Mouse (Mus musculus): ENCODE data around the gene Gnptg.
A peak's percentile ranks its signal among the peaks of the same experiment; 100 is the strongest.

Gene Gnptg

DNA sequence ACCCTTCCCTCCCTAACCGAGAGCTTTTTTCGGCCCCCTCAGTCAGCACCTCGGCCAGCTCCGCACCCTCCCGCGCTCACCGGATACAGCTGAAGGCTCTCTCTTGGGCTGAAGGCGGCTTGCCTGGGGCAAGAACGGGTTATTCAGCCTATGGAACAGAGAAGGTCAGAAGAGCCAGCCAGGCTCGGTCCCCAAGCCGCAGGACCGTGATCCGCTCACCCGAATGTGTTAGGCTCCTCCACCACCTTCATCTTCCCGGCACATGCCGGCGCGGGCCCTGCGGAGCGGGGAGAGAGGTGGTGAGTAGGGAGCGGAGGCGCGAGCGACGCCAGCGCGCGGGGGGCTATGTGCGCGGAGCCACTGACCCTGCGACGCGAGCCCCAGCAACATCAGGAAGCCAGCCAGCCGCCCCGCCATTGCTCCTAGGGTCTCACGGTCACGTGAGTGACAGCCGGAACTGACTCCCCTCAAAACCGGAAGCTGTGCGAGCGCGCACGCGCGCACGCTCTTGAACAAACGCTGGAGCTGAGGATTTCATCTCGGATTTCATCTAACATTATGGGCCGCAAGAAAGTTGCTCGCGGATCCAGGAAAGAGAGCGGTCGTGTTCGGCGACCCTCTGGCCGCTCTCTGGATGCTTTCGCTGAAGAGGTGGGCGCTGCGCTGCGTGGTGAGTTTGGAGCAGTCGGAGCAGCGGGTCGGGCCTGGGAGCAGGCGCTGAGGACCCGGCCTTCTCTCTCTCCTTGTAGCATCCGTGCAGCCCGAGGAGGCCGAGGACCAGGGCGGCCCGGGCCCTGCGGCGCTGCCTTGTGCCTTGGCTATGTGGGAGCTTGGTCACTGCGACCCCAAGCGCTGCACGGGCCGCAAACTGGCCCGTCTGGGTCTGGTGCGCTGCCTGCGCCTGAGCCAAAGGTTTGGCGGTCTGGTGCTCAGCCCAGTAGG is at the start of gene Gnptg, which contains the start of gene Tsr3:
Gene Gnptg, minus strand, starts transcription at position 430 of the 942 bp plus-strand sequence.
Gene Tsr3, plus strand, starts transcription at position 476 of the 942 bp plus-strand sequence.
- DNase-seq (ENCODE audit: low spot score in 2 of 2) = peak; percentile 80 to 85

DNA sequence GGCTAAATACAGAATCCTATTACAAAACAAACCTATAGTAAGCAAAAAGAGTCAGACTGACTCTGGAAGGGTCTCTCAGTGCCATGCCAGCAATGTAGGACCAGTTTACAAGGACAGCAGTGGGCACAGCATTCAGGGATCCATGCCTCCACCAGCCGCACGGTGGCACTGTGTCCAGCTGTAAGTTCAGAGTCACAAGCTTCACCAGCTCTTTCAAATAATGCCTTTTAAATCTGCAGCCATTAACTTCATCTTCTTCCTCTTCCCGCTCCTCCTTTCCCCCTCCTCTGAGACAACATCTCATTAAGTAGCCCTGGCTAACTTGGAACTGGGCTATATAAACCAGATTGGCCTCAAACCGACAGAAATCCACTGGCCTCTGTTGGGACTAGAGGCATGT is 48.9 kb upstream of the Gnptg start:
- DNase-seq (ENCODE audit: low spot score in 2 of 2) = peak in 1 of 2 experiments; percentile 30

DNA sequence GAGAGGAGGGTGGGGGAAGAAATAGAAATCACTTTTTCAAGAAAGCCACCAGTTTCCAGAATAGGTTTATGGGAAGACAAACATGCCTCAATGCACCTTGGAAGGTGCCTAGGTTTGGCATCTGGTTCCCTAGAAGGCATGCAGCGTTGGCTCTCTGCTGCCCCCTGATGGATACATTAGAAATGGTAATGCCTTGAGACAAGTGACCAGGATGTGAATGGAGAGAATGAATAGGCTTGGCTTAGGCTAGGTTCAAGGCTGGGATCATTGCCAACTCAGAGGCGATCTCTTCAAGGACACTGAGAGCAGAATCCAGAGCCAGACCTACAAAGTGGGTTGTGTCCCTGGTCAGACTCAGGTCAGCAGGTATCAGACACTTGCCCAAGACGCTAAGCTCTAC is 45.1 kb upstream of the Gnptg start:
- peak; percentile 47 to 80 for DNase-seq (ENCODE audit: low spot score in 2 of 2)

DNA sequence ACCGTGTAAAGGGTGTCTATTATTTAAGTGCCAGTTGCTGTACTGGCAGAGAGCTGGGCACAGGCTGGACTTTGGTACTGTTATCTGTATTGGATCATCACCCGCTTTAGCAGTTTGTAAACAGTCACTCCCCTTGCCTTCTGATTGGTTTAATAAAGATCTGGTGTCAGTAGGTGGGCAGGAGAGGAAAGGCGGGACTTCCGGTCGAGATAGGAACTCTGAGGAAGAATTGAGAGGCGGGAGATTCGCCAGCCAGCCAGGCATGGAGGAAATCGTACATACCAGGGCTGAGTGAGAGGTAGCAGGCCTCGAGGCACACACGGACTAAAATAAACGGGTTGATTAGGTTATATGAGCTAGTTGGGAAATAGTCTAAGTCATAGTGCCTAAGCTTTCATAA is 42.2 kb upstream of the Gnptg start:
- DNase-seq (ENCODE audit: low spot score in 2 of 2) = peak in 1 of 2 experiments; percentile 21

DNA sequence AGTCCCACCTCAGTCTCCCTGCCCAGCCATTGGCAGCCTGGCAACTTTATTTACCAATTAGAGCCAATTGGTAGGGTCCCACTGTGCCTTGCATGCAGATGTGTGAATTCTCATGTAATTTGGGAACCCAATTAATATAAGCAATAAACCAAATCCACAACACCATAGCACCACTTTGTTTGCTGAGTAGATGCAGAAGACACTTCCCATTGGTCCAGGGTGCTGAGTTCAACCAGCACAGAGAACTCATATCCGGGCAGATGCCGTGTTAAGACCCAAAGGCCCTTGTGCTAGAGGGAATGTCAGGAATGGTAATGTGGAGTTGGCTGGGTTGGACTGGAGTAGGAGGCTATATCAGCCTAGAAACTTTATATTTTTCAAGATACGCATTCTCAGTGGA is 35.9 kb upstream of the Gnptg start:
- DNase-seq (ENCODE audit: low spot score in 2 of 2) = no peak

DNA sequence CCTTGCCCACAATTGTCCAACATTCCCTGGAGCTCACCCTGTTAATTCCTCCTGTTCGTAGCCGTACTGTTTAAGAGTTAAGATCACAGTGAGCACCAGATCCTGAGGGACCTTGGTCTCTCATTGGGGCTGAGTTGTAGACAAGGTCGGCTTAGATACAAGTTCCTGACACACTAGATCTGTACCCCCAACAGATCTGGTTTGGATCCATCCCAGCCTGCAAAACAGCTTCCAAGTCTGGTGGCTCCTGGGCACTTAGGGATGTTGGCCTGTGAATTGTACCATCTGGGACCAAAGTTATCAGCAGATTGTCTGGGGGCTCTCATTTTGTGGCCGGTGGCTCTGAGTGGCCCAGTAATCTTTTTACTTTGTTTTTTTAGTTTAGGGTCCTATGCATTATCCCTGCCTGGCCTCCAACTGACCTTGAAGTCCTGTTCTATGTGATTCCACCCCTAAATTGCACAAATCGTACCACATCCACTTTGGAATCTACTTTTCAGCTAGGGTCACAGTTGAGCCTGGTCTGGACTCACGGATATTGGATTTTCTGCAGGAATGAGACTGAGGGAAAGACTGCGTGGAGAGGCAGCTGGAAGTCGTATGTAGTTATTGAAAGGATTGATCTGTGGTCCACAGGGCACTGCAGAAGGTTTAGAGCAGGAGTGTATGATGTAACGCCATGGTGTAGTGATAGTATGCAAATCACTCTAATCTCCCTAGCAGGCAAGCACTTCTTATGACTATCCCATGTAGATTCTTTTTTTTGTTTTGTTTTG is 34.8 kb upstream of the Gnptg start, which contains the start of gene Ube2i:
Gene Ube2i, minus strand, starts transcription at position 52 of the 776 bp plus-strand sequence.
- no peak for DNase-seq (ENCODE audit: low spot score in 2 of 2)

DNA sequence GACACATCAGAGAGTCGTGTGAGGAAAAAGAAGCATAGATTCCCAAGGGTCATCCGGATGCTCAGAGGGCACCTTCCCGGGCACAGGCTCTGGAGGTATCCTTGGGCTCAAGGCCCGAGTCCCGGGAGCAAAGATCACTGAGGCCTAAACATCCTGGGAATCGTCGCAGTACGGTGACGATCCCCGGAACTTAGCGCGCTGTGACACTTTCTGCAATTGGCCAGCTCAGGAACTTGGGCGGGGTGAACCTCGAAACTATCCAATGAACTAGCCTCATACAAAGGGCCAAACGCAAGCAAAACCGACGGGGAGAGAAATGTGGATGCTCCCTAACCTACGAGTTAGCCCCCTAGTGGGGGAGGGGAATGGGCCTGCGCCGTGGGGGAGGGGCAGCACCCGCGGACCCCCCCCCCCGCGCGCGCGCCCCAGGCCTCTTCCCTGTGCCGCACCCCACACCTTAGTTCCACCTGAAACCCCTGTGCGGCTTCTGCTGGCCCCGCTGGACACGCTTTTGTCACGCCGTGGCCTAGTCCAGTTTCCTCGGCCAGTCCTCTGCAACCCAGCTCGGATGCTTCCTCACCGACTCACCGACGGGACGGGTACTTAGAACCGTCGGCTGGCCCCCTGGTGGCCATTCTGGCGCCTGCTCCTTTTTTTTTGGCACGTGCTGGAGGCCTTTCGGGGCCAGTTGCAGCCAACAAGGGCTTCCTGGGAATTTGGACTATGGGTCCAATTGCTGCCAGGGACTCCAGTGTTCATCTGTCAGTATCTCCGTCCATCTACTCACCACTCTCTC is 34.0 kb upstream of the Gnptg start:
- peak; percentile 93 to 95 for DNase-seq (ENCODE audit: low spot score in 2 of 2)

DNA sequence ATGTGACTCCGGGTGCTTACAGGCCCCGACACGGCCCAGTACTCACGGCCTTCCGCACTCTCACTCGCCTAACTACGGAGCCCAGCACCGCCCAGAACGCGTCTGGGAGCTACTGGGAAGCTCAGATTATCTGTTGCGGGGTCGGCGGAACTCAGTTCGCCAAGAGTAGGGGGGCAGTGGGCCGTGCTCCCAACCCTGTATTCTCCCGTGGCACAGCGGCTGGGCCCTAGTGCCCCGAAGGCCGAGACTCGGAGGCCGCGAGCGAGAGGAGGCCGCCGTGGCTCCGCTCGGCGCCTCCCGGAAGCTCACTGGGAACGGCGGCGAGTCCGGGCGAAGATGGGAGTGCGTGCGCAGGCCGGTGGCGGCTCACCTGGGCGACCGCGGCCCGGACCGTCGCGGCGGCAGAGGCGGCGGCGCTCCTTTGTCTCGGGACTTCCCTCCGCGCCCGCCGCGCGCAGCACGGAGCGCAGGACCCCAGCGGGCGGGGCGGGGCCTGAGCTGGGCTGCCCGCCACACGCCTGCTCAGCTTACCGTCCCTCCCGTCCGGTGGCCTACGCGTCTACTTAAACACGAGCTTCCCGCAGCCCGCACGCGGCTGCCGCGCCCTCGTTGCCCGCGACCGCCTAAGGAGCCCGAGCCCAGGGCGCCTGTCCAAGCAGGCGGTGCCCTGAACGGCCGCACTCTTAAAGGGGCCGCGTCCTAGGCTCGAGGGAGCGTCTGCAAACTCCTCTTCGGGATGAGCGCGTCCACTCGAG is 33.2 kb upstream of the Gnptg start:
- peak; percentile 77 for DNase-seq (ENCODE audit: low spot score in 2 of 2)

DNA sequence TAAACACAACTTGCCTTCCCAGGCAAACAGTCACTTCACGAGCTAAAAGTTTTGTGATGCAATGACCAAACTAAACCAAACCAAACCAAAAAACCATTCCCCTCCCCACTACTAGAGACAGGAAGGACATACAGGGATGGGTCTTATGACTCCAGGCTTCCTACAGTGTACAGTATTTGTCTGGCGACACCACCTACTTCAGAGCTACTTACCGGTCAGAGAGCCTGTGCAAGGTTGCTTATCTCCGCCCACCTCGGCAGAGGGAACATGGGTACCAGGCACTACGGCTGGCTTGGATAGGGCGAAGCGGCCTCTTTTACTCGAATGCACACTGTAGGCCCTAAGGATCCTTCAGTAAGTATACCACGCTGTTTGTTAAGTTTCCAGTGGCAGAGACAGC is 32.4 kb upstream of the Gnptg start:
- no peak for DNase-seq (ENCODE audit: low spot score in 2 of 2)

DNA sequence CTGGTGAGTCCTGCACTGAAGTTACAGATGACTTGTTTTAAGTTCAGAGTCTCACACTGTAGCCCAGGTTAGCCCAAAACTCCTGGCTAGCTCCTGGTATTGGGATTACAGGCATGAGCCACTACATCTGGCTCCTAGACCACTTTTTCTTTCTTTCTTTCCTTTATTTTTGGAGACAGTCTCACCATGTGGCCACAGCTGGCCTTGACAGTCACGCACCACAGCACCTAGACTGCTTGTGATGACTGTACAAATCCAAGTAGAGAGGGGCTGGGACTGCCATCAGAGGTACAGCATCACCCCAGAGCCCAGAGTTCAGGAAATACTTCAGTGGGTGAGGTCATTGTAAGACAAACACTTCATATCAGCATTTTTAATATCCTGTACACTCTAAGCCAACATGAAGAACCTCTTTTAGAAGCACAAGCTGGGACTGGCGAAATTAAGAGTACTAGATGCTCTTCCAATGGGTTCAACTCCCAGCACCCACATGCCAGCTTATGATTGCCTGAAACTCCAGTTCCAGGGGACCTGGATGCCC is 30.9 kb upstream of the Gnptg start:
- no peak for DNase-seq (ENCODE audit: low spot score in 2 of 2)

DNA sequence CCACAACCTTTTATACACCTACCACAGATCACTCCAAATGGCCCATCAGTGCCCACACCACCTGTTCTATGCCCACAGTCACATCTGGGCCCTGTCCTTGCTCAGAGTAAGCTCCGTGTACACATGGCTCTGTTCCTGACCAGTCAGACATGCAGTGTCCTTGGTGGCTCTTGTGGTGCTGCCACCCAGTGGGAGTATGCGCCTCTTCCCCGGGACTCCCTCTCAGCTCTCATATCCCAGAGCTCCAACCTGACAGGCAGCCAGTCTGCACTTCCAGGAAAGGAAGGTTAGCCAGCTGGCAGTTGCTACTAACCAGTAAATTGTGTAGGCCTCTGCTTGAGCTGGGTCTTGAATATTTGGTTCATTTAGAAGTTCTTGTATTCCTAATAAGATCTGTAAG is 24.5 kb upstream of the Gnptg start:
- DNase-seq (ENCODE audit: low spot score in 2 of 2) = no peak

DNA sequence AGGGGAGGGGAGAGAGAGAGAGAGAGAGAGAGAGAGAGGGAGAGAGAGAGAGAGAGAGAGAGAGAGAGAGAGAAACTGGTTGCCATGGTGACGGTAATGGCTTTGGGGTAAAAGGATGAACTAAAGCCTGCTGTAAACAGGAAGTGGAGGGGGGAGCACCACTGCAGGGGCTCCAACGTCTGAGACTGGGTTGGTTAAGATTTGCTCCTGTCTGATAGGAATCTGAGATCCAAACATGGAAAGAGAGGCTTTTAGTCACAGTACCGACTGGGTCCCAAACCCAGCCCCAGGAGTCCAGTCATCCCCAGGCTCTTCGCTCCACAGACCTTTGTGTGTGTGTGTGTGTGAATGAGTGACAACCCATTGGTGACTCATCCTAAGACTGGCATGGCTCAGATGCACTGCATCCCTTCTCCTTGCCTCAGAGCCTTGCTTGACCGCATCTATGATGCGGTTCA is 17.9 kb upstream of the Gnptg start:
- peak; percentile 57 to 73 for DNase-seq (ENCODE audit: low spot score in 2 of 2)

DNA sequence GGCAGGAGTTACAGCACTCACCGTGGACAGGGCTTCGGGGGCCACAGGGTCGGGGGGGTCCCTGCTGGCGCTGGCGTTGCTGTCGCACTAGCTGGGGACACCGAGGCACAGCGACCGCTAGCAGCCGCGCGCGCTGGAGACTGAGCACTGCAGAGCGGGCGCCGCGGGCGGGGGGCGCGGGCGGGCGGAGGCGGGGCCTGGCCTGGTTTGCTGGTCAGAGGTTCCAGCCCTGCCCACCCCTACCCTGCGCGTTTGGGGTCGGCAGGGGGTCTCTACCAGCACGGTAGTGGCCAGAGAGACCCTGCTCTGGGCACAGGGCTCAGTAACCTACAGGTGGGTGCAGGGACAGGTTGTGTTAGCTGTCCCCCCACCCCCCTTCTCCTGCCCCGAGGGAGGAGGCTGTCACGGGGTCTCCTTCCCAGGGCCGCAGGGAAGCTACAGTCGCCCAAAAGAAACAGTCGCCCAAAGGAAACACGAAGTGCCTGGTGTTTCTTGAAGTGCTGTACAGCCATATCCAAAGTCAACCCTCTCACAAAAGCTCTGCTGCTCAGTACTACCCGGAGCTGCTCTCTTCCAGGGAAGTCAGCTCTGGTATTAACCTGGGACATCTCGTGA is 16.3 kb upstream of the Gnptg start, which contains the start of gene Baiap3:
Gene Baiap3, minus strand, starts transcription at position 225 of the 615 bp plus-strand sequence.
- DNase-seq (ENCODE audit: low spot score in 2 of 2) = peak; percentile 32 to 47

DNA sequence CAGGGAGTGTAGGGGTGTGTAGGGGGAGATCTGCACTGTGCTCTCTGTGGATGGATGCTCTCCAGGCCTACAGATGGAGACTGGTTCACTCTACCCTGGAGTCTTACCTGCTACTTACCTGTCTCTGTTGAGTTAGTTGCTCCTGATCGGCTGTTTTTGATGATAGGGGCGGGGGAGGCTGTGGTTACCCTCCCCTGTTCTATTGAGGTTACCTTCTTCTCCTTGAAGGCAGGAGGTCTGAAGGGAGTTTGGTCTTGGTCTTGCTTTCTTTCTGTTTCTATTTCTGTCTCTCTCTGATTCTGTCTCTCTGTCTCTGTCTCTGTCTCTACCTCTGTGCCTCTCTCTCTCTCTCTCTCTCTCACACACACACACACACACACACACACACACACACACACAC is 15.2 kb upstream of the Gnptg start:
- DNase-seq (ENCODE audit: low spot score in 2 of 2) = no peak

DNA sequence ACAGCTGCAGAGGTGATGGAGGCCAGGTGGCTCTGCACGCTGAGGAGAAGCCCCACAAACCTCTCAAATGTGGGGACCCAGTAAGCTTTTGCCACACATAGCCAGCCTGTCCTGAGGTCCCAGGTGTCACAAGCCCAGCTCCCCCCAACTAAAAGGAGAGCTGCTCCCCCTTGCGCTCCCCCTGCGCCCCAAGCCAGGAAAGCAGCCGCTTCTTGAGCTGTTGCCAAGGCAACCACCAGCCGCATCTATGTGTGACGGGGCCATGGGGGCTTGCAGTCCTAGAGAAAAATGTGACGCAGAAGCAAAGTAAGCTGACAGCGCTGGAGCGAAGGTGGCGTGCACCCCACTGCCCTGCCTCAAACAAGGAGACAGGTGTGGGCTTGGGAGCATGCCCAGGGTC is 13.8 kb upstream of the Gnptg start:
- DNase-seq (ENCODE audit: low spot score in 2 of 2) = peak; percentile 73 to 81

DNA sequence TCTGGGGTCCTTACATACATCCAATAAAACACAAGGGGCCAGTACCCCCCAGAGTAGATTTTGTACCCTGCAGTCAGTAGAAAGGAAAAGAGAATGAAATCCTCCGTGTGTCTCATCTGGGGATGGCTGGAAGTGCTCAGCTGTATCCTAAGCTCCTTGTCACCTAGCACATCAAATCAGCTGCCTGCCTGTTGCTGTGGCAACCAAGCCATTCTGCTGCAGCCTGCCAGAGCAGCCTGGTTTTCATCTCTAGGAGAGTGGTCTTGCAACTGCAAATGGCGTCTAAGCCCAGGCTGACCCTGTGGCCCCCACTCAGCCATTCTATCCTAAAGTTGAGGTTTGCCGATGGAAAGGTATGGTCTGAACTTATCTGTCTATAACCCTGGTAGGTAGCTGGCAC is 12.7 kb upstream of the Gnptg start:
- no peak for DNase-seq (ENCODE audit: low spot score in 2 of 2)

DNA sequence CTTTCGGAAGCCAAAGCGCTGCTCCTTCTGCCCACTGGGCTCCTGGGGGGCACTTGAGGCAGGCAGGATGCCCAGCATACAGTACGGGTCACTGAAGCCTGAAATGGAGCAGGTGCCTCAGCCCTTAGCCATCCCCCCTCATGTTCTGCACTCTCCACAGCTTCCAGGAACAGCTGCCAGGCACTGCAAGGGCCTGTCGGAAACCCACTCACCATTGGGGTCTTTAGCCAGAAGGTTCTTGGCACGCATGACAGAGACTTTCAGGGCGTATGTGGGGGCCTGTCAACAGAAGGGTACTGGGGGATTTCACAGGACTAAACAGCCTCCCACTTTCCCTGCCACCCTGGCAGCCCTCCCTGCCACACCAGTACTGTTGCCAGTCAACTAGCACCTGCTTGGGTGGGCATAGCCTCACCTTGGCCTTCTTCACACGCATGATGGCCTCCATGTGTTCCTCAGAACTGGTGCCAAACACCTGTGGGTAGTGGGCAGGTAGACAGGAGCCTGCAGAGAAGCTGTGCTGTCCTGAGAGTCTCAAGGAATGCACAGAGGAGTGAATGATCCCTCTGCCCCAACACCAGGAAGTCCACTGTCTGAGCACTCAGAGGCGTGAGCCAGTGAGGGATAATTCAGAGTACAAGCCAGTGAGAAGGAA is 10.4 kb upstream of the Gnptg start:
- no peak for DNase-seq (ENCODE audit: low spot score in 2 of 2)

DNA sequence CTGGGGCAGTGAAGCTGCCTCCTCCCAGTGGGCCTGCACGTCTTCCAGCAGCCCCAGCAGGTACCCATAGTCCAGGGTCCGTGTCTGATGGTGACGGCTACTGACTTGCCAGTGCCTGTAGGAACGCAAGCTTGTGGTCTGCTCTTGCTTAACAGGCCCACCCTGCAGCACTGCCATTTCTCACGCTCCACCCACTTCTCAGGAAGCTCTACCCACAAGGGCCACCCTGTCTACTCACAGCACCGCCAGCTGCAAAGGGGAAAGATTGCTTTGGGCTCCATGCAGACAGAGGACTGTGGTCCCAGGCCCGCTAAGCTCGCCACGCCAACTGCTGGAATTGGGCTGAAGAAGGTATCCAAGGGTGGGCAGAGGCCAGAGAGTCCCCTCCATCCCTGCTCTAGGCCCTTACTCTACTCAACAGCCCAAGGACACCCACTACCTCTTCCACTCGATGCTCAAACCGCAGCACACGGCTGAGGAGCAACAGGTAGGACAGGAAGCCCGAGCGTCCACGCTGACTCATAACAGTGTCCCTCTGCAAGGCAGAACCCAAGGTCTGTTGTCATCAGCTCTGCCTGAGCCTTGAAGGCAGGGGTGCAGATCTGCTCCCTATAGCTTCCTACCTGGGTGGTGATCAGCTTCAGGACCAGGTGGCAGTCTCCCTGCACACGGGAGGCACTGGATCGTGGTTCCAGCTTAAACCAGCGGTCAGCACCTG is 8.3 kb upstream of the Gnptg start:
- DNase-seq (ENCODE audit: low spot score in 2 of 2) = no peak

DNA sequence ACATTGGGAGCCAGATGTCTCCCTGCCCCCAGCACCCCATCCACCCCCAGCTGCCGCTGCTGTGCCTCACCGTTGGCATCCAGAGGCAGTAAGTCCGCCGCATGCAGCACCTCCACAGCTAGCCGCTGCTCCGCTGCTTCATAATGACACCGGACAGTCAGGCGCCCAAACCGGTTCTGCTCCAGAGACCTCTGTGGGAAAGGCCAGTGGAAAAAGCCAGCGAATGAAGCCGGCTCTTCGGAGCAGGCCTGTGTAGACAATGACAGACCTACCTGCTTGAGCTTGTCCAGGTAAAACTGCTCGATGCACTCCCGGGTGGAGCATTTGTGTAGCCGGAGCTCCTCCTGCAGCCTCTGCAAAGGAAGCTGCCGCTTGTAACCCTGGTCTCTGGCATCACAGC is 4.3 kb upstream of the Gnptg start:
- no peak for DNase-seq (ENCODE audit: low spot score in 2 of 2)
